Comparison of ENCODE assay signal across 13 mouse cellular contexts in genomic region chr7:65772845-65773244, GRCm38 (mm10).
DNase-seq lines count a peak whose midpoint lies in the region; ATAC-seq and TF ChIP-seq lines count a peak whose summit lies in the region.
"Had no signal": no experiment of that assay in that cellular context is flagged by ENCODE, and none has a peak within 500 bp of the region (broad histone marks: within the 10 kb centered on the region; RNA-seq: fewer than 3 reads in every experiment).

No protein-coding gene starts in this region.

- WGBS in heart, postnatal 0 days, result 78% methylated on average over 3 of the region's 3 CpGs
- 76% methylated on average over 3 of the region's 3 CpGs for WGBS in heart, embryonic 12.5 days
- 82% methylated on average over 3 of the region's 3 CpGs for WGBS in lung, postnatal 0 days

- in situ Hi-C loops in ES-E14 (cut with MboI; ENCODE audit: low sequenced_read_pairs in 2 of 2, unreplicated experiment in 2 of 2), result loop anchor here in 1 of 2 experiments (5.0 kb wide), 1 partner anchor 279 kb away; no protein-coding TSS in a partner anchor

- ATAC-seq in heart, postnatal 0 days (ENCODE audit: insufficient read depth, low read depth), result no peak
- ATAC-seq in heart, embryonic 12.5 days (ENCODE audit: insufficient number of reproducible peaks, low FRiP score), result no peak
- ATAC-seq in lung, postnatal 0 days, result no peak

- no peak overlapping the region for H3K4me2 ChIP-seq in heart, postnatal 0 days (ENCODE audit: low read depth, low read length)
- H3K4me2 ChIP-seq in heart, embryonic 12.5 days, result no peak overlapping the region
- H3K4me2 ChIP-seq in lung, postnatal 0 days (replicated peaks; ENCODE audit: low read depth, low read length), result no peak overlapping the region
- H3K4me2 ChIP-seq: heart, embryonic 15.5 days; lung, embryonic 15.5 days had no signal

- no peaks in the 10 kb centered on the region for H3K27me3 ChIP-seq in heart, postnatal 0 days (ENCODE audit: control insufficient read depth, insufficient read depth, low read length)
- no peaks in the 10 kb centered on the region for H3K27me3 ChIP-seq in heart, embryonic 12.5 days (replicated peaks)
- H3K27me3 ChIP-seq in lung, postnatal 0 days (replicated peaks; ENCODE audit: insufficient read depth, low read length), result no peaks in the 10 kb centered on the region
- H3K27me3 ChIP-seq: heart, embryonic 15.5 days; lung, embryonic 15.5 days had no signal

- H3K9ac ChIP-seq in heart, postnatal 0 days (replicated peaks; ENCODE audit: low read depth, low read length), result no peak overlapping the region
- H3K9ac ChIP-seq in heart, embryonic 12.5 days, result no peak overlapping the region
- H3K9ac ChIP-seq in lung, postnatal 0 days (replicated peaks; ENCODE audit: low read depth), result no peak overlapping the region
- H3K9ac ChIP-seq in ES-E14 (ENCODE audit: insufficient read depth, low read depth, low read length, poor library complexity, severe bottlenecking), result no peak overlapping the region
- H3K9ac ChIP-seq: heart, embryonic 15.5 days; lung, embryonic 15.5 days had no signal

- no peak overlapping the region for H3K27ac ChIP-seq in heart, postnatal 0 days (ENCODE audit: low read depth)
- H3K27ac ChIP-seq in heart, embryonic 12.5 days (ENCODE audit: poor library complexity, severe bottlenecking), result no peak overlapping the region
- H3K27ac ChIP-seq in lung, postnatal 0 days (ENCODE audit: low read length), result no peak overlapping the region
- no peak overlapping the region for H3K27ac ChIP-seq in ES-E14 (ENCODE audit: insufficient read depth, low read depth, low read length, poor library complexity, severe bottlenecking)
- H3K27ac ChIP-seq: forebrain, embryonic 10.5 days; heart, embryonic 15.5 days; lung, embryonic 15.5 days had no signal

- 0 out of 2 replicates have a peak, but pooled peaks have one; percentile 4 for TF ChIP-seq CTCF in heart, postnatal 0 days (IDR thresholded peaks at IDR 0.05; ENCODE audit: low read depth)
- peak; percentile 37 for TF ChIP-seq CTCF in lung, postnatal 0 days (IDR thresholded peaks at IDR 0.05)

- H3K9me3 ChIP-seq in heart, postnatal 0 days (replicated peaks; ENCODE audit: control insufficient read depth, low read length), result no peaks in the 10 kb centered on the region
- 0 out of 2 replicates have a peak, but pooled peaks cover 4% of the 10 kb centered on the region for H3K9me3 ChIP-seq in heart, embryonic 12.5 days (replicated peaks)
- no peaks in the 10 kb centered on the region for H3K9me3 ChIP-seq in lung, postnatal 0 days (ENCODE audit: low read length)
- H3K9me3 ChIP-seq in ES-E14 (ENCODE audit: control insufficient read depth, insufficient read depth, low read depth, low read length), result no peaks in the 10 kb centered on the region
- H3K9me3 ChIP-seq: forebrain, embryonic 10.5 days; heart, embryonic 15.5 days; lung, embryonic 15.5 days had no signal

- DNase-seq in heart, postnatal 0 days (ENCODE audit: low spot score), result no peak
- no peak for DNase-seq in lung, postnatal 0 days (ENCODE audit: low spot score)
- no peak for DNase-seq in lung, postnatal 4 days
- DNase-seq in ES-E14 (ENCODE audit: low read depth, low spot score), result peak; percentile 24
- DNase-seq in lung, postnatal 36 days, result peak; percentile 22
- DNase-seq in natural killer cell, adult 2 months (ENCODE audit: low spot score in 2 of 2), result no peak
- DNase-seq: adrenal gland, adult 2 months; gastrocnemius, postnatal 14 days; midbrain, embryonic 14.5 days had no signal

- H3K4me1 ChIP-seq in heart, postnatal 0 days (ENCODE audit: control insufficient read depth, insufficient read depth), result no peaks in the 10 kb centered on the region
- 0 out of 2 replicates have a peak, but pooled peaks cover 3% of the 10 kb centered on the region for H3K4me1 ChIP-seq in heart, embryonic 12.5 days (replicated peaks)
- H3K4me1 ChIP-seq in lung, postnatal 0 days (ENCODE audit: insufficient read depth, low read depth, low read length), result no peaks in the 10 kb centered on the region
- no peaks in the 10 kb centered on the region for H3K4me1 ChIP-seq in ES-E14 (ENCODE audit: control insufficient read depth in 2 of 2, insufficient read depth in 2 of 2, low read length in 2 of 2, poor library complexity in 1 of 2)
- H3K4me1 ChIP-seq: forebrain, embryonic 10.5 days; heart, embryonic 15.5 days; lung, embryonic 15.5 days had no signal

- no peak for TF ChIP-seq EP300 in heart, postnatal 0 days (IDR thresholded peaks at IDR 0.05; ENCODE audit: low read depth)
- no peak for TF ChIP-seq EP300 in lung, postnatal 0 days (IDR thresholded peaks at IDR 0.05)

- no peak overlapping the region for H3K4me3 ChIP-seq in heart, postnatal 0 days (ENCODE audit: low read depth, low read length)
- H3K4me3 ChIP-seq in heart, embryonic 12.5 days, result no peak overlapping the region
- no peak overlapping the region for H3K4me3 ChIP-seq in lung, postnatal 0 days (ENCODE audit: low read depth, low read length)
- no peak overlapping the region for H3K4me3 ChIP-seq in ES-E14 (ENCODE audit: insufficient read depth in 1 of 2, low read depth in 1 of 2, low read length in 2 of 2, poor library complexity in 1 of 2, severe bottlenecking in 1 of 2)
- H3K4me3 ChIP-seq: forebrain, embryonic 10.5 days; heart, embryonic 15.5 days; lung, embryonic 15.5 days had no signal

- H3K36me3 ChIP-seq in heart, postnatal 0 days (replicated peaks; ENCODE audit: control insufficient read depth, insufficient read depth, low read length), result no peaks in the 10 kb centered on the region
- no peaks in the 10 kb centered on the region for H3K36me3 ChIP-seq in heart, embryonic 12.5 days
- H3K36me3 ChIP-seq in lung, postnatal 0 days (ENCODE audit: insufficient read depth, low read length), result no peaks in the 10 kb centered on the region
- H3K36me3 ChIP-seq in ES-E14 (ENCODE audit: control insufficient read depth, insufficient read depth, low read length, poor library complexity, severe bottlenecking), result no peaks in the 10 kb centered on the region
- H3K36me3 ChIP-seq: forebrain, embryonic 10.5 days; heart, embryonic 15.5 days; lung, embryonic 15.5 days had no signal

TF ChIP-seq in ES-E14, 5 proteins besides CTCF, POLR2A, EP300 and RAD21:
- no peak for TF ChIP-seq ZNF384 (IDR thresholded peaks at IDR 0.05; ENCODE audit: low read depth, low read length)
- peak; percentile 66 for TF ChIP-seq ZC3H11A (IDR thresholded peaks at IDR 0.05; ENCODE audit: borderline replicate concordance, low read depth, low read length)

Comparison
In these comparisons a context has a peak if more than half of its experiments do, and no peak if none do; other contexts are left out.
1. DNase-seq: peak in ES-E14 (single experiment) and lung, postnatal 36 days (single experiment); none in heart, postnatal 0 days (single experiment), lung, postnatal 0 days (single experiment), lung, postnatal 4 days (0 of 2) and natural killer cell, adult 2 months (0 of 2).